Mouse (Mus musculus): ENCODE results near the gene Gtpbp10. TPM values are rescaled to one million over a fixed set of nuclear protein-coding genes. Genes with fewer than 3 reads are reported as not detected.

Gene Gtpbp10
- total RNA-seq, 2 experiments from 2014 or later, result 9.4 to 10.5 TPM

DNA sequence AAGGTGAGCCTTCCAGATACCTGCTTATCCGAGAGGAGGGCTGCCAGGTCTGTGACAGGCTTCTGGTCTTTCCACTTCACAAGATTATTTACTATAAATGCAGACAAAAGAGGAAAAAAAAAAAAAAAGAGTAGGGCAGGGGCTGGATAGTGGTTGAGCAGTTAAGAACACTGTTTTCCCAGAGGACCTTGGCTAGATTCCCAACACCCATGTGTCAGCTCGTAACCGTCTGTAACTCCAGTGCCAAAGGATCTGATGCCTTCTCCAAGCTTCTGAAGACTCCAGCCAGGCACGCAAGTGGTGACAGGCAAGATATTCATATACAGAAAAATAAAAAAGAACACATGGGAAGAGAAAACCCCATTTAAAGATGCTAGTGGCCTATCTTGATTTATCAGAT lies 56.0 kb downstream of the Gtpbp10 start:
- intact Hi-C loops (cut with DNase I), result no loop called here
- DNase-seq (ENCODE audit: low spot score), result no peak

DNA sequence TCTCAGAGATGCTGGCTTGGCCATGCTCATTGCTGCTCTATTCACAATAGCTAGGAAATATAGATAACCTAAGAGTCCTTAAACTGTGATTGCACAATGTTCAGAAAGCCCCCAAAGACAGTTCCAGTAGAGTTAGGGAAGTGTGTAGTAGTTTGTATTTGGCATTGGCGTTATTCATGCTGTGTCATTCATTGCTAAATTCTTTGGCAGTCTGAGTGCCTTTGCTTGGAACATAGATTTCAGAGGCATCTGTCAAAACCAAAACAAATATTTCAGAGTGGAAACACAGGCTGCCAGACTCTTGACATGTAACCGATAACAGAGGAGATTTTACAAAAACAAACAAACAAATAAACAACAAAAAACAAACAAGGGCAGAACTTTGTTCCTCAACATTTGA lies 57.8 kb downstream of the Gtpbp10 start:
- no peak for DNase-seq (ENCODE audit: low spot score)
- intact Hi-C loops (cut with DNase I), result no loop called here

GRCm38 (mm10) chr5:5496393-5496792 lies 62.9 kb downstream of the Gtpbp10 start:
- intact Hi-C loops (cut with DNase I), result no loop called here
- DNase-seq (ENCODE audit: low spot score), result no peak

DNA sequence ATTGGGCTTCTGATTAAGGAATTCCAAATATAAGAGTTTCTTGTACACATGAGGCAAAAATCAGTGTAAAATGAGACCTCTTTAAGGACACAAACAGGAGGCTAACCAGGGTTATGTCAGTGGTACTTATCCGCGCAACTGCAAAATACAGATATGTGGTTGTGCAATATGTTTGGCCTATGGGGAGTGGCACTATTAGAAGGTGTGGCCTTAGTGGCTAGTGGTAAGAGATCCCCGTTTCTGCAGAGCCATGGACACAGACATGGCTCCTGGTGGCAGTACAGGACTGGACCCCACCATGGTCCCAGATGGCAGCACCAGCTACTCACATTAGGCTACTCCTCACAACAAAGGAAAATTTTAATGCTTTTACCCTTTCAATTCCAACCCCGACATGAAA lies 64.3 kb downstream of the Gtpbp10 start:
- no peak for DNase-seq (ENCODE audit: low spot score)
- intact Hi-C loops (cut with DNase I), result no loop called here

GRCm38 (mm10) chr5:5494269-5495005 lies 64.9 kb downstream of the Gtpbp10 start:
- intact Hi-C loops (cut with DNase I), result loop anchor here (1.0 kb wide), 1 partner anchor 255 kb away; the partner anchor contains the start of gene Steap1
- no peak for DNase-seq (ENCODE audit: low spot score)

DNA sequence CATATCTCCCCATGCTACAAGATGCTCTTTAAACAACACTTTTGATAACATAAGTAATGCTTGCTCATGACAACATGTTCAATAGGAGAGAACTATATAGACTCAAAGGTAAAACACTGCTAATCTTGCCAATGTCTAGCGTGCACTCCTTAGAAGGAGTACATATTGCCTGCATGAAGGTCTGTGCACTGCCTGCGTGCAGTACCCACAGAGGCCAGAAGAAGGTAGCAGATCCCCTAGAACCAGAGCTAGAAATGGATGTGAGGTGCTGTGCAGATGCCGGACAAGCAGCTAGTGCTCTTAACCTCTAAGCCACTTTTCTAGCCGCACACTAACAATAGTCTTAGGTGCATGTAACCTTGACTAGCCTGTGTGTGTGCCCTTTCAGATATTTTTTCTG lies 67.2 kb downstream of the Gtpbp10 start:
- DNase-seq (ENCODE audit: low spot score), result no peak
- intact Hi-C loops (cut with DNase I), result no loop called here

Other genes starting within 250 kb of the Gtpbp10 start
- 10 to 100 TPM in 1 of 2 experiments, 1 to 10 TPM in 1; 9.8 to 10.2 TPM for gene Cdk14, start 139.2 kb downstream of the Gtpbp10 start, total RNA-seq (2021)
- gene 1700015F17Rik, start 80.4 kb downstream of the Gtpbp10 start, total RNA-seq (2021), result not detected
- 10 to 100 TPM; 18.9 to 23.9 TPM for gene Cldn12, start 44.6 kb downstream of the Gtpbp10 start, total RNA-seq (2021)
- not detected for gene Gm8773, start 14.3 kb upstream of the Gtpbp10 start, total RNA-seq (2021)
- under 1 TPM; 0.88 to 0.95 TPM for gene Cfap69, start 104.7 kb upstream of the Gtpbp10 start, total RNA-seq (2021)
- under 1 TPM; 0.39 to 0.45 TPM for gene Steap2, start 135.0 kb upstream of the Gtpbp10 start, total RNA-seq (2021)
- not detected for gene Steap1, start 189.8 kb upstream of the Gtpbp10 start, total RNA-seq (2021)